Mouse (Mus musculus) hindbrain, embryonic 13.5 days (tissue): ENCODE results near the gene Zfp760. TPM values are rescaled to one million over a fixed set of nuclear protein-coding genes. Genes with fewer than 3 reads are reported as not detected.
"Not testable (repeated sequence)": the region's sequence is repeated elsewhere in the genome, so short reads cannot be mapped to it uniquely, and the experiment has no call there.

ENCODE experiments used
- ATAC-seq: fragments of 200-750 bp; cut with Nextera tagmentation; 2 replicates; pipeline ENCODE4 v1.8.0; 2017; ENCODE audit warnings: moderate TSS enrichment; ENCODE audit not compliant: low FRiP score
- H3K27ac ChIP-seq: fragments of 300-500 bp; sonication (generic); 2 replicates; pipeline ENCODE4 v1.5.1; 2015; ENCODE audit warnings: inconsistent platforms, mild to moderate bottlenecking, moderate library complexity
- H3K27me3 ChIP-seq: fragments of 300-500 bp; sonication (generic); 2 replicates; pipeline ENCODE4 v1.6.1; 2015; ENCODE audit warnings: mild to moderate bottlenecking, inconsistent platforms
- H3K36me3 ChIP-seq: fragments of 300-500 bp; sonication (generic); 2 replicates; pipeline ENCODE4 v1.6.1; 2015; ENCODE audit warnings: mild to moderate bottlenecking, inconsistent platforms
- H3K4me1 ChIP-seq: fragments of 300-500 bp; sonication (generic); replicated peaks from 2 replicates; pipeline ENCODE4 v1.6.1; 2015; ENCODE audit warnings: inconsistent platforms
- H3K4me2 ChIP-seq: fragments of 300-500 bp; sonication (generic); 2 replicates; pipeline ENCODE4 v1.6.1; 2015; ENCODE audit warnings: inconsistent platforms, mild to moderate bottlenecking, moderate library complexity
- H3K4me3 ChIP-seq: fragments of 300-500 bp; sonication (generic); 2 replicates; pipeline ENCODE4 v1.5.1; 2015; ENCODE audit warnings: mild to moderate bottlenecking, inconsistent platforms
- H3K9ac ChIP-seq: fragments of 300-500 bp; sonication (generic); 2 replicates; pipeline ENCODE4 v1.6.1; 2015; ENCODE audit warnings: mild to moderate bottlenecking, inconsistent platforms
- H3K9me3 ChIP-seq: fragments of 300-500 bp; sonication (generic); 2 replicates; pipeline ENCODE4 v1.6.1; 2016; ENCODE audit warnings: inconsistent platforms
- WGBS: fragments of 180-500 bp; shearing (Covaris S2); methylation state at CpG from one replicate; pipeline ENCODE4 v1.1.7; 2015; 5-methylcytosine and 5-hydroxymethylcytosine counted together
- polyA plus RNA-seq: library from polyadenylated mRNA; unstranded; fragments of >200 nt; fragmentation: Nextera tagmentation; extraction: Ambion mirVana; gene quantifications from 2 replicates; pipeline ENCODE4 v1.2.1, GENCODE M21; 2015

Zfp760 gene
- polyA plus RNA-seq = 14.2 and 15.3 TPM in 2 replicates

GRCm38 (mm10) chr17:21707343-21707996 lies at the start of gene Zfp760:
Gene Zfp760 (plus strand): TSS chr17:21707741.
- peak; percentile 98 for ATAC-seq
- Histone ChIP-seq H3K4me3 (peak within 1 kb of the TSS; percentile 66), H3K9me3 (no peaks in the 10 kb centered on the region), H3K4me2 (peak within 1 kb of the TSS; percentile 57), H3K36me3 (peaks cover 13% of the 10 kb centered on the region), H3K27ac (peak within 1 kb of the TSS; percentile 88), H3K9ac (peak within 1 kb of the TSS; percentile 78), H3K27me3 (no peaks in the 10 kb centered on the region), H3K4me1 (peaks cover 18% of the 10 kb centered on the region)
- WGBS = 2% methylated on average over 26 of the region's 26 CpGs

GRCm38 (mm10) chr17:21678826-21679225 lies 28.7 kb upstream of the Zfp760 start:
- 0 out of 2 replicates have a peak, but pooled peaks have one; percentile 2 for ATAC-seq
- not testable (repeated sequence) for H3K27ac ChIP-seq, H3K27me3 ChIP-seq, H3K36me3 ChIP-seq, H3K9me3 ChIP-seq, H3K4me3 ChIP-seq, H3K9ac ChIP-seq, H3K4me2 ChIP-seq
- peaks cover 13% of the 10 kb centered on the region for H3K4me1 ChIP-seq
- 16% methylated on average over 1 of the region's 1 CpGs for WGBS

- H3K9ac ChIP-seq = peak overlapping the region; percentile 66
- peak overlapping the region; percentile 57 for H3K4me2 ChIP-seq
- WGBS = 6% methylated on average over 9 of the region's 9 CpGs
- H3K27ac ChIP-seq = peak overlapping the region; percentile 84
- H3K36me3 ChIP-seq = peaks cover 1% of the 10 kb centered on the region
- ATAC-seq = peak; percentile 99
- peaks cover 13% of the 10 kb centered on the region for H3K4me1 ChIP-seq
- H3K9me3 ChIP-seq = no peaks in the 10 kb centered on the region
- no peaks in the 10 kb centered on the region for H3K27me3 ChIP-seq
- H3K4me3 ChIP-seq = peak overlapping the region; percentile 48
Measured at GRCm38 (mm10) chr17:21679273-21680018, 28.1 kb upstream of the Zfp760 start.

- 0% methylated on average over 10 of the region's 10 CpGs for WGBS
- not testable (repeated sequence) for H3K36me3 ChIP-seq, H3K27me3 ChIP-seq, H3K9me3 ChIP-seq
- peak overlapping the region; percentile 66 for H3K9ac ChIP-seq
- peak overlapping the region; percentile 48 for H3K4me3 ChIP-seq
- peak overlapping the region; percentile 84 for H3K27ac ChIP-seq
- peak; percentile 90 for ATAC-seq
- H3K4me2 ChIP-seq = peak overlapping the region; percentile 57
- H3K4me1 ChIP-seq = peaks cover 13% of the 10 kb centered on the region
Measured at GRCm38 (mm10) chr17:21680019-21680376, 27.5 kb upstream of the Zfp760 start.

GRCm38 (mm10) chr17:21691560-21691959 lies 16.0 kb upstream of the Zfp760 start, which contains the start of gene Gm10226:
Gene Gm10226 (plus strand): TSS chr17:21691860.
- no peak for ATAC-seq
- H3K36me3 ChIP-seq = peaks cover 56% of the 10 kb centered on the region
- no peak within 1 kb of the TSS for H3K27ac ChIP-seq
- WGBS = 95% methylated on average over 3 of the region's 3 CpGs
- no peak within 1 kb of the TSS for H3K4me2 ChIP-seq
- no peak within 1 kb of the TSS for H3K4me3 ChIP-seq
- no peaks in the 10 kb centered on the region for H3K27me3 ChIP-seq
- no peaks in the 10 kb centered on the region for H3K9me3 ChIP-seq
- H3K9ac ChIP-seq = no peak within 1 kb of the TSS
- no peaks in the 10 kb centered on the region for H3K4me1 ChIP-seq

GRCm38 (mm10) chr17:21693342-21693741 lies 14.2 kb upstream of the Zfp760 start:
- WGBS = 86% methylated on average over 3 of the region's 3 CpGs

GRCm38 (mm10) chr17:21696073-21696472 lies 11.5 kb upstream of the Zfp760 start:
- Histone ChIP-seq H3K27ac (no peak overlapping the region), H3K4me1 (no peaks in the 10 kb centered on the region), H3K9ac (no peak overlapping the region), H3K4me2 (no peak overlapping the region), H3K27me3 (no peaks in the 10 kb centered on the region), H3K4me3 (no peak overlapping the region), H3K9me3 (no peaks in the 10 kb centered on the region), H3K36me3 (peaks cover 25% of the 10 kb centered on the region)
- ATAC-seq = no peak

More at GRCm38 (mm10) chr17:21693342-21693741, 14.2 kb upstream of the Zfp760 start:
- H3K4me2 ChIP-seq = no peak overlapping the region
- no peaks in the 10 kb centered on the region for H3K9me3 ChIP-seq
- H3K9ac ChIP-seq = no peak overlapping the region
- no peaks in the 10 kb centered on the region for H3K27me3 ChIP-seq
- no peaks in the 10 kb centered on the region for H3K4me1 ChIP-seq
- no peak for ATAC-seq
- H3K36me3 ChIP-seq = peaks cover 48% of the 10 kb centered on the region
- H3K27ac ChIP-seq = no peak overlapping the region
- no peak overlapping the region for H3K4me3 ChIP-seq

- ATAC-seq = no peak
- 53% methylated on average over 5 of the region's 5 CpGs for WGBS
- Histone ChIP-seq H3K27ac (no peak overlapping the region), H3K36me3 (no peaks in the 10 kb centered on the region), H3K9ac (no peak overlapping the region), H3K4me1 (peaks cover 3% of the 10 kb centered on the region; the same call in 1 of the 2 replicates), H3K4me2 (no peak overlapping the region), H3K4me3 (no peak overlapping the region), H3K9me3 (no peaks in the 10 kb centered on the region), H3K27me3 (no peaks in the 10 kb centered on the region)
Measured at GRCm38 (mm10) chr17:21702281-21703240, 5.0 kb upstream of the Zfp760 start.

- Histone ChIP-seq H3K4me1 (peaks cover 6% of the 10 kb centered on the region), H3K4me2 (no peak overlapping the region), H3K27ac (no peak overlapping the region), H3K9ac (no peak overlapping the region), H3K36me3 (no peaks in the 10 kb centered on the region), H3K27me3 (no peaks in the 10 kb centered on the region), H3K9me3 (no peaks in the 10 kb centered on the region), H3K4me3 (no peak overlapping the region)
- no peak for ATAC-seq
- 88% methylated on average over 1 of the region's 1 CpGs for WGBS
Measured at GRCm38 (mm10) chr17:21703414-21703813, 4.1 kb upstream of the Zfp760 start.

- Histone ChIP-seq H3K4me3 (peak overlapping the region; percentile 66), H3K4me1 (peaks cover 18% of the 10 kb centered on the region), H3K4me2 (peak overlapping the region; percentile 57), H3K36me3 (peaks cover 17% of the 10 kb centered on the region), H3K27me3 (no peaks in the 10 kb centered on the region), H3K27ac (no peak overlapping the region), H3K9ac (peak overlapping the region; percentile 78), H3K9me3 (no peaks in the 10 kb centered on the region)
- WGBS = 33% methylated on average over 2 of the region's 2 CpGs
- no peak for ATAC-seq
Measured at GRCm38 (mm10) chr17:21708401-21708800, 860 bp downstream of the Zfp760 start.

- H3K27me3 ChIP-seq, H3K9me3 ChIP-seq, H3K4me2 ChIP-seq, H3K36me3 ChIP-seq, ATAC-seq, H3K27ac ChIP-seq, H3K9ac ChIP-seq, H3K4me3 ChIP-seq: not testable (repeated sequence)
- peaks cover 10% of the 10 kb centered on the region for H3K4me1 ChIP-seq
- 95% methylated on average over 15 of the region's 22 CpGs for WGBS
Measured at GRCm38 (mm10) chr17:21730495-21730894, 23.0 kb downstream of the Zfp760 start, which contains the start of gene Zfp229. Gene Zfp229 (plus strand): TSS chr17:21730795.

- no peak for ATAC-seq
- WGBS = 91% methylated on average over 4 of the region's 4 CpGs
- Histone ChIP-seq H3K27me3 (no peaks in the 10 kb centered on the region), H3K9me3 (no peaks in the 10 kb centered on the region), H3K9ac (peak overlapping the region; percentile 83; the same call in 1 of the 2 replicates), H3K36me3 (peaks cover 13% of the 10 kb centered on the region), H3K4me1 (peaks cover 10% of the 10 kb centered on the region), H3K4me3 (peak overlapping the region; percentile 63), H3K4me2 (peak overlapping the region; percentile 57), H3K27ac (peak overlapping the region; percentile 88)
Measured at GRCm38 (mm10) chr17:21733049-21733448, 25.5 kb downstream of the Zfp760 start.
